Mouse (Mus musculus): ENCODE data around the gene Hoxc10. TPM values are rescaled to one million over a fixed set of nuclear protein-coding genes. Genes with fewer than 3 reads are reported as not detected.

Hoxc10 gene
- polyA plus RNA-seq, 1 experiment from 2014 or later = not detected

DNA sequence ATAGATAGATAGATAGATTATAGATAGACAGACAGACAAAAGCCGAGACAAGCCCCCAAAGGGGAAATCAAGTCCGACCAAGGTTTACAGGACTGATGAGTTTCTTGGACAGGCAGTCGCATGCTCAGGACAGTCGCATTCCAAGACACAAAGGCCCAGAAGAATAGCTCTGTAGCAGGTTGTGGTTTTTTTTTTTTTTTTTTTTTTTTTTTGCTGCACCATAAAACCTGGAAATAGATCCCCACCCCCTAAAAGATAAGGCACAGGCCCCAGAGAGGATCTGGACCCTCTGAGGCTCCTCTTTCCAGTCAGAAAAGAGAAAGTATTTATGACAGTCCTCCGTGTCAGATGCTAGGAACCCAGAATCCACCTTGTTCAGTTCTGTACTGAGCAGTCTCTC is 21.5 kb downstream of the Hoxc10 start:
- DNase-seq (ENCODE audit: low spot score) = no peak

DNA sequence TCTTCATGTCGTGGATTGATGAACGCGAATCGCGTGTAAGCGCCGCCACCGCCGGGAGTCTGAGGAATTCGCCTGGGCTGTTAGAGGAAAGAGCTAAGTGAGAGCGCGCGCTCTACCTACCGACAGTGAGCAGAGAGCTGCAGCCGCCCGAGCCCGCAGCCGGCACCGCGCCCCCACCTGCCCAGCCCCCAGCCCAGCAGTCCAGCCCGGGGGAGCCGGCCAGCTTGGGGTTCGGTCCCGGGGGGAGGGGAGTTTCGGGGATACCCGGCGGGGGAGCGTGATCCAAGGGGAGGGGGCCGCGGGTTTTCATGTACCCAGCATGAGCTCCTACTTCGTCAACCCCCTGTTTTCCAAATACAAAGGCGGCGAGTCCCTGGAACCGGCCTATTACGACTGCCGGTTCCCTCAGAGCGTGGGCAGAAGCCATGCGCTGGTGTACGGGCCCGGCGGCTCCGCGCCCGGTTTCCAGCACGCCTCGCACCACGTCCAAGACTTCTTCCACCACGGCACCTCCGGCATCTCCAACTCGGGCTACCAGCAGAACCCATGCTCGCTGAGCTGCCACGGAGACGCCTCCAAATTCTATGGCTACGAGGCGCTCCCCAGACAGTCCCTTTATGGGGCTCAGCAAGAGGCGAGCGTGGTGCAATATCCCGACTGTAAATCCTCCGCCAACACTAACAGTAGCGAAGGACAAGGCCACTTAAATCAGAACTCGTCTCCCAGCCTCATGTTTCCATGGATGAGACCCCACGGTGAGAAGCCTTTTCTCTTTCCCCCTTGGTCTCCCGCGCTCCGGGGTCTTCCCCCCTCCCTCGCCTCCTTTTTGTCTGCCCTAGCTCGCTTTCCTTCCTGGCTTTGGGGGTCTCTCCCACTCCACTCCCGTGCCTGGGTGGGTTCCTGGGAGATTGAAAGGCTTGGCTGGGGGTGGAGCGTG is 24.1 kb downstream of the Hoxc10 start, which contains the start of gene Hoxc8:
Hoxc8 (plus strand) TSS at position 147 of the 937 bp plus-strand sequence.
- no peak for DNase-seq (ENCODE audit: low spot score)

DNA sequence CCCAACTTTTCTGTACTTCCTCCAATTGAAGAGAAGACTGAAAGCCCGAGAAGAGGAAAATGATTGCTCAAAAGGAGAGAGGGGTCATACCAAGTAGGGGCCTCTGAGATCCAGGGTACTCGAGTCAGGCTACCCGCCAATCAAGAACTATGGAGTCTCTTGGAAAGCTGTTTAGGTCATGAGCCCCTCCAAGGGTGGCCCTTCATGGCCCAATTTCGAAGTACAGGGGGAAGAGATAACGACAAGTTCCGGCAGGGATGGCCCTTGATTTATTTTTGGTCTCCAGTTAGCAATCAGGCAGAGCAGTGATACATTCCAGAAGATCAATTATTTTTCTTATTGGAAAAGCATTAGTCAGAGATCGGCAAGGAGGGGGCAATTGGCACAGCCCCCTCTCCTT is 25.2 kb downstream of the Hoxc10 start:
- no peak for DNase-seq (ENCODE audit: low spot score)

DNA sequence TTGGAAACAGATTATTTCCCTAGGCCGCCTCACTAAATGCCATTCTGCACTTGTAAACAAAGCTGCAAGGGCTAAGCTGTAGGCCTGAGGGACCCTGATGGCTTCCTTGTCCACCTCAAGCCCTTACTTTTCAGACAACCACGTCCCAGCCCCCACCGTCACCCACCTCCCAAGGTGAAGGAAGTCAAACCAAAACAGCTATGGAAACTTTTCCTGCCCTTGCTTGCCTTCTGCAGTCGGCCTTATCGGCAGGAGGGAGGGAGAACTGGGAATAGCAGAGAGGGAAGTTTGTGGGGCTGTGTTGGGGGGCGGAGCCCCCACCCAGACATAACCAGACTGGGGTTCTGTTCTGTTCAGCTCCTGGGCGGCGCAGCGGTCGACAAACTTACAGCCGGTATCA is 25.6 kb downstream of the Hoxc10 start:
- DNase-seq (ENCODE audit: low spot score) = no peak

DNA sequence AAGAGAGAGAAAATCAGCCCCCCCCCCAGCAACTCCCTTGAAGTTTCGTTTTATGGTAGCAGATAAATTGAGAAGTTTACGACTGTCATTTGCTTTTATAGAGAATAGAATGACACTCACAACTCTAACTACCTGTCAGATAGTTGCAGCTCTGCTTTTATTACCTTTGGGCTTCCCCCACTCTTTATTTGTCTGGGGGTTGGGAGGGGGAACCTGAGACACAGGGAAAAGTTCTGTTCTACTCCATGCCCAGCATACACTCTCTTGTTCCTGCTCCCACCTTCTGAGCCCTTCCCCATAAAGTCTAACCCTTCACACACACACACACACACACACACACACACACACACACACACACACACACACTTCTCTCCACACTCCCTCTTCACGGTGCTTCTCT is 26.3 kb downstream of the Hoxc10 start:
- no peak for DNase-seq (ENCODE audit: low spot score)

DNA sequence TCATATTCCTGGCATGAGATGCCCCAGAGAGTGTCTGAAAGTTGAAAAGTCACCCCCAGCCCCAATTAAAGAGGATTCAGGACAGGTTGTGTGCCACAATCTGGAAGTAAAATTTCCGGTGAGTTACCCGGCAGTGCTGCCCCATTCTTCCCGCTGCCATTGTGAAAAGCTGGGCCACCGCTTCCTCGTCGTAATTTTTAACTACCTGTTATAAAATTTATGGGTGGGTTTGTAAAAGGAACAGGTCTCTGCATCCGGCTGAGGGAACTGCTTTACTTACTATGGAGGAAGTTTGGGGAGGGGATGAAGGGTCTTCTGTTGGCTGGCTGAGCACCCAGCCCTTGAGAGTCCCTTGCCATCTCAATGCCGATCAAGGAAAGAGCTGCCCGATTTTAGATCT is 30.0 kb downstream of the Hoxc10 start:
- no peak for DNase-seq (ENCODE audit: low spot score)

DNA sequence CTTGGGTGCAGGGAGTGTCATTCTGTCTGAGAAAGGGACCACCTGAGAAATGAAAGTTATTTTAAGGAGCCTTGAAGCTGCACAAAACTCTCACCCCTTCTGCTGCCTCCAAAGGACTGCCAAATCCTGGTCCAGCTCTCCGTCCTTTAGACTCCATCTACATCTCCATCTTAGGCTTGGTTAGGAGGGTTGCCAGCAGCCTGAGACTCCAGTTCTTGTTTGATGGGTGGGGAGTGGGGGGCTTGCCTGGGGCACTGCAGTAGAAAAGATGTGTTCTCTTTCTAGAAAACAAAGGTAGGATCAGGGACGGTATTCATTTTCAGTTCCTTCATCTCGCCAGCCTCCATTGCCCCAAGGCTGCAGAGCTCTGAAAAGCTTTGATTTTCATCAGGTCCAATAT is 30.8 kb downstream of the Hoxc10 start:
- no peak for DNase-seq (ENCODE audit: low spot score)

DNA sequence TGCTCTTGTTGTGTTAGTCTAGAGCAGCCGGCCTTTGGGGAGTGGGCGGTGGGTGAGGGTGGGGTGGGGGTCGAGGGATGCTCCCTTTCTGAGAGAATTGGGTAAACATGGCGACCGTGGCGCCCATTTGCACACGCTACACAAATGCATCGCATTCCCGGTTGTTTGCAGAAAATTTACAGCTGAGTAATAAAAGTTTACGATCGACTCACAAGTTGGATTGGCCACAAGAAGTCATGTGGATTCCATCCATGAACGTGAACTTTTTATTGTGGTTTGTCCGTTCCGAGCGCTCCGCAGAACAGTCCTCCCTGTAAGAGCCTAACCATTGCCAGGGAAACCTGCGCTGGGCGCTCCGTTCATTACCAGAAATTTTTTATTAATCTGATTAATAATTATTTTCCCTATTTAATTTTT is 31.4 kb downstream of the Hoxc10 start, which contains the start of gene Hoxc6:
Hoxc6 (plus strand) TSS at position 319 of the 417 bp plus-strand sequence.
- DNase-seq (ENCODE audit: low spot score) = no peak

DNA sequence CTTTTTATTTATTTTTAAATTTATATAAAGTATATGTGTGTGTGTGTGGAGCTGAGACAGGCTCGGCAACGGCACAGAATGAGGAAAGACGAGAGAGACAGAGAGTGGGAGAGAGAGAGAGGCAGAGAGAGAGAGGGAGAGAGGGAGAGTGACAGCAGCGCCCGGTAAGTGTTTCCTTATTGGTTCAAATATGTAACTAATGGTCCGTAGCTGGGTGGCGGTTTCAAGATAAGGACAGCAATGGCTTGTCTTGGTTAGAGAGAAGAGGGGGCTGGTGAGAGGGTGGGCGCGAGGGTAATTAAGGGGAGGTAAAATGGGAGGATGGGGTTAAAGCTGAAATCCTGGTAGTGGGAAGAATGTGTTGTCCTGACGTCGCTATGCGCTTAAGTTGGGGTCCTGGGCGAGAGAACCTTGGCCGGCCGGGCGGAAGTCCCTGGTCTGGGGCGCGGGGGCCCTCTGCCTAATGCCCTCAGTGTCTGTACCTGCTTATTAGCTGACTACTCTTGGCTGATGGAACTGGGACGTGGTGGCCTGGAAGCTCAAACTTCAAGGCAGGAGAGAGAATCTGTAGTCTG is 32.1 kb downstream of the Hoxc10 start:
- DNase-seq (ENCODE audit: low spot score) = no peak

DNA sequence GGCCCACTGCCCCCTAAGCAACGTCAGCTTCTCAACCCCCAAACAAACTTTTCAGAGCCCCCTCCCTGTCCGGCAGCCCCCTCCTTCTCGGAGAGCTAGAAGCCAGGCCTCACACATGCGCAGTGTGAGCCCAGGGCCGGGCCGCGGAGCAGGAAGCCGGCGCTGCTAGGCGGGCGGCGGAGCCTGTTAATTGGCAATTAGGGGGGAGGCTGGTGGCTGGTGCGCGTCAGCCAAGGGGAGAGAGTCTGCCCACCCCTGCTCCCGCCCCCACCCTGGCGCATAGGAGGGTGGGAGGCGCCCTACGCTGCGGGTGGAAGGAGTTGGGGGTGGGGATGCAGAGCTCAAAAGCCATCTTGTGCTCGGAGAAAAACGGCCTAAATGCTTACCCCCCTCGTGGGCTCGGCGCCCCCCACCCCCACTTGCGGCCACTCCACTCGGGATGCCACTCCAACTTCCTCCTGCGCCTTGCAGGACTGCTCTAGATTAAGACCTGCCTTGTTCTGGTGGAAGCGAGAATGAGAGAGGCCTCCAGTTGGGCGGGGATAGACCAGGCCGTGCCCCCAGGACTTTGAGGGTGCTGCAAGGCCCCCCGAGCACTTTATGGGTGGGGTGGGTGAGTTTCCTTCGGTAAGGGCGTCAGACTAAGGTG is 32.7 kb downstream of the Hoxc10 start:
- DNase-seq (ENCODE audit: low spot score) = peak; percentile 21

DNA sequence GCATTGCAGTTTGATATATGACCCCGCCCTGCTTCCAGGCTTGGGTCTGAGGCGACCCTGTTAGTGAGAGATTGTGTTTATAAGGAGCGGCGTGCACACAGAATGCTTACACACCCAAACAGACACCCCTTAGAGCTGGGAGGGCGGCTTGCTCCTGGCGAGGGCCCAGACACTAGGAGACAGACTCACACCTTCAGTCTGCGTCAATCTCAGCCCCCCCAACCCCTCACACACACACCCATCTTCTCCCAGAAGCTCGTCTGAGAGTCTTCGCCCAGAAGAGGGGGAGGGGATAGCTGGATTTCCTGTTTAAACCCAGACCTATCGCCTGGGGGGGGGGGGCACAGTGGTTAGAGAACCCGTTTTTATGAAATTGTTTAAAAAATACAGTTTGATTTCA is 33.4 kb downstream of the Hoxc10 start:
- no peak for DNase-seq (ENCODE audit: low spot score)

DNA sequence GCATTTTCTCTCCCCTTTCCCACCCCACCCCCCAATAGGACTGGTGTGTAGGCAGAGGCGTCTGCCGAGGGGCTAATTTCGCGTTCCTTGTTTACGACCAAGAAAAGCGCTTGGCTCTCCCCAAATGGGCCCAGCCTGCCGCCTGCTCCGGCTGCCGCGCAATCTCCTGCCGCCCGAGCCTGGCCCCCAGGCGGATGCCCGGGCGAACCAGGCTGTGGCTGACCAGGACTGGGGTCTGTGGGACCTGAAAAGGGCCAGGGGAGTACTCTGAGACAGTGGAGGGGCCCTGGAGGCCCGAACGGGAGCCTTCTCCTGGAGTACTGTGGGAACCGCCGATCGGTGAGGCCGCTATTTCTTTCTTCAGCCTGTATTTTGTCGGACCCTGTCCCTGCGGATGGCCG is 33.9 kb downstream of the Hoxc10 start:
- no peak for DNase-seq (ENCODE audit: low spot score)

DNA sequence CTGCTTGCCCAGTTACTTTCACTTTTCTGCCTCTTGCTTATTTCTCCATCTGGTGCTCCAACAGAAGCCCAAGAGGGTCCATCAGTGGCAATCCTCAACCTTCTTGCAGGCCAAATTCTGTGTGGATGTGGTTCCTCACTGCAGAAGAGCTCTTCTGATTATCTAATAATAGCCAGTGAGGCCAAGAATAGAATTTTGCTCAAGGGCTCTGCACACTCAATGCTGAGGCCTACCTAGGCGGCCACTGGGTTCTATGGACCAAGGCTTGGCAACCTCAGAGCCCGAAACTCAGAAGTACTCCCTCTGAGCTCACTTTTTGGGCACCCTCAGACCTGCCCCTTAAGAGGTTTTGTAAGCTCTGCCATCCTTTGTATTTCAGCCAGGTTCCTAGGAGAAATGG is 34.8 kb downstream of the Hoxc10 start:
- no peak for DNase-seq (ENCODE audit: low spot score)

DNA sequence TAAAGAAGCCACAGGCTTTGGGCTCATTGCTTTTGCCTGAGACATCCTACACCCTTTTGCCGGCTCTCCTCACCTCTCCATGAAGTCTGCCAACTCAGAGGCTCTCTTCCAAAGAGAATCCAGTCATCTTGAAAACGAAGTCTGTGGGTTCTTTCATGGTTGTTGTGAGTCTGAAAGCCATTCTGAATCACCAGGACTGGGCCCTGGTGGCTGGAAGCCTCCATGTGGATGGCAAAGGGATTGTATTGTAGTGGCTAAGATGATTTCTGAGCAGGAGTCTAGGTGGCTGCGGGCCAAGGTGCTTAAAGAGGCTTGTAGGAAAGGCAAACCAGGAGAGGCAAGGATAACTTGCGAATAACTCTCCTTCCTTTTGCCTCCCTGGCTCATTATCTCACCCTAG is 35.6 kb downstream of the Hoxc10 start:
- DNase-seq (ENCODE audit: low spot score) = no peak

DNA sequence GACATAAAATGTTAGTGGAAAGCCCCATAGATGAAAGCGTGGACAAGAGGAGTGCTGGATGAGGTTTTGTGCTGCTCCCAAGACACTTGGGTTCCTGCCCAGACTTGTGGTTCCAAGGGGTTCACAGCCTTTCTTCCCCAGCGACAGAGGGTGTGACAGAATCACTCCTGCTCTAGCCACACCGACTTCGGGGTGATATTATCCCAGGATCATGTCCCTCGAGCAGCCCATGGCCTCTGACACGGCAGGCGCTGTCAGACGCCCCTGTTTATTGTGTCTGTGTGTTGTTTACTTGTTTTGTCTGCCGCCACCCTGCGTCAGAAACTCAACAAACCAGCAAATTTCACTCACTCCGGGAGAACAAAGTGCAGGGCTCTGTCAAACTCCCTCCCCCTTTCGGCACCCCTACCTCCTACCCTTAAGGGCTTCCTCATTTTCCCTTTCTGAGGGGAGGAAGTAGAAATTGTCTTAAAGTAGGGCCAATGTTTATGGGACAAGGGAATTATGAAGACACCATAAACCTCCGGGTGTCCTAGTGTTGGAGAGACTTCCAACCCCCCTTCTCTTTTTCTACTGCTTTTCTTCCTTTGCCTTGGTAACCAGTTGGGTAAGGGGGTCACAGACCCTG is 36.3 kb downstream of the Hoxc10 start:
- DNase-seq (ENCODE audit: low spot score) = no peak

DNA sequence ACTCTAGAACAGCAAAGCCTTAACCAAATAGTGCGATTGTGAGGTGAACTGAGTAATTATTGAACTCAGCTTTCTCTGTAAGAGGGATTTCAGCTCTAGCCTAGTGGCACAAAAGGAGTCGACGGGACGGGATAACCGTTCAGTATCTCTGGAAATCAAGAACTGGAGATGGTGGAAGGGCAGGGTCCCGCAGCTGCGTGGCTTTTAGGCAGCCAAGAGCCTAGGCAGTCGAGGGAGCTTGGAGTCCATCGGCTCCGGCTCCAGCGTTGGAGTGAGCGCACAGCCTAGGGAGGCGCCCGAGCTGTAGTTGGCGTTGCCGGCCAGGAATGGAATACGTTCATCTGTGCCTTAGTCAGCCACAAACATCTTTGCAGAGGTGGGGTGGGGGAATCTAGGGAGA is 38.7 kb downstream of the Hoxc10 start:
- DNase-seq (ENCODE audit: low spot score) = no peak

DNA sequence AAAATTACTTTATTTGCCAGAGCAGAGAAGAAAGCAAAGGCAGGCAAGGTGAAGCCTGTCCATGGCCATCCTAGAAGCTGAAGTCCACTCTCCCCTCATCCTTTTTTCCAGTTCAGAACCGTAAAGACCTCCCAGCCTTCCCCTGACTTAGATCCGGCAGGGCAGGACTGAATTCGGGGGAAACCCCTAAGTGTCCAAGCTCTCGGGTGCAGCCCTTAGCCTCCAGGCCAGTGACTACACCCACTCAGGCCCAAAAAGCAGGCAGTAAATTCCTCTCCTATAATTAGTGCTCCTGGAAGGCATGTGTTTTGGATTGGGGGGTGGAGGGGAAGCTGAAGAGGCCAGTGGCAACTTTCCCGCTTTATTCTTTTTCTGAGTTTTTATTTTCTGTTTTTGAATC is 39.2 kb downstream of the Hoxc10 start:
- no peak for DNase-seq (ENCODE audit: low spot score)

DNA sequence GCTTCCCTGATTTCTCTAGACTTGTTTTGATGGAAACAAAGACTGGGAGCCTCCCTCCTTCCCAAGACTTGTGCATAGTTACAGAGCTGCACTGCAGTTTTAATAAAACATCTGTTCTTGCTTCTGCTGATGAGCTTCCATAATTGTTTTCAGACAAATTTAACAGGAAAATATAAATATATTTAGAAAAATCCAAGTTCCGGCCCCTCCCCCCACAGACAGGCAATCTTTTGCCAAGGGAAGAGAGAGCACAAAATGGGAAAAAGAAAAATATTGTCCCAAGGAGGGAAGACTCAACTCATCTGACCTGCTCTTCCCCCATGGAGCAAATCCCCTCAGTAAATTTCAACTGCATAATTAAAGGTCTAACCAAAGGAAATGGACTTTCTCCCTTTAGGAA is 39.7 kb downstream of the Hoxc10 start:
- no peak for DNase-seq (ENCODE audit: low spot score)

DNA sequence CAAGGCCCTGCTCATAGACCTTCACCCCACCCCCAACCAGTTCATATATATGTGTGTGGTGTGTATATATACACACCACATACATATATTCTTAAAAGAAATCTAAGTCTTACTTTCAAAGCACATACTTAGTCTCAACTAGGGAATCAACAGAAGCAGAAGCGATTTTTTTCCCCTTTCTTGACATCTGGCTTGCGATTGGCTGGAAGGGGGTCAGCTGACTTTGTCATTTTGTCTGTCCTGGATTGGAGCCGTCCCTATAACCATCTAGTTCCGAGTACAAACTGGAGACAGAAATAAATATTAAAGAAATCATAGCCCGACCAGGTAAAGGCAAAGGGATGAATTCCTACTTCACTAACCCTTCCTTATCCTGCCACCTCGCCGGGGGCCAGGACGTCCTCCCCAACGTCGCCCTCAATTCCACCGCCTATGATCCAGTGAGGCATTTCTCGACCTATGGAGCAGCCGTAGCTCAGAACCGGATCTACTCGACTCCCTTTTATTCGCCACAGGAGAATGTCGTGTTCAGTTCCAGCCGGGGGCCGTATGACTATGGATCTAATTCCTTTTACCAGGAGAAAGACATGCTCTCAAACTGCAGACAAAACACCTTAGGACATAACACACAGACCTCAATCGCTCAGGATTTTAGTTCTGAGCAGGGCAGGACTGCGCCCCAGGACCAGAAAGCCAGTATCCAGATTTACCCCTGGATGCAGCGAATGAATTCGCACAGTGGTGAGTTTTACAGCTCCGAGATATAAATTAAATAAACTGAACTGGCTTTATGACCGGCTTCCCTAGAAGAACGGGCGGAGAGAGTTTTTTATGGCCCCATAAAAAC is 42.9 kb downstream of the Hoxc10 start:
- no peak for DNase-seq (ENCODE audit: low spot score)

DNA sequence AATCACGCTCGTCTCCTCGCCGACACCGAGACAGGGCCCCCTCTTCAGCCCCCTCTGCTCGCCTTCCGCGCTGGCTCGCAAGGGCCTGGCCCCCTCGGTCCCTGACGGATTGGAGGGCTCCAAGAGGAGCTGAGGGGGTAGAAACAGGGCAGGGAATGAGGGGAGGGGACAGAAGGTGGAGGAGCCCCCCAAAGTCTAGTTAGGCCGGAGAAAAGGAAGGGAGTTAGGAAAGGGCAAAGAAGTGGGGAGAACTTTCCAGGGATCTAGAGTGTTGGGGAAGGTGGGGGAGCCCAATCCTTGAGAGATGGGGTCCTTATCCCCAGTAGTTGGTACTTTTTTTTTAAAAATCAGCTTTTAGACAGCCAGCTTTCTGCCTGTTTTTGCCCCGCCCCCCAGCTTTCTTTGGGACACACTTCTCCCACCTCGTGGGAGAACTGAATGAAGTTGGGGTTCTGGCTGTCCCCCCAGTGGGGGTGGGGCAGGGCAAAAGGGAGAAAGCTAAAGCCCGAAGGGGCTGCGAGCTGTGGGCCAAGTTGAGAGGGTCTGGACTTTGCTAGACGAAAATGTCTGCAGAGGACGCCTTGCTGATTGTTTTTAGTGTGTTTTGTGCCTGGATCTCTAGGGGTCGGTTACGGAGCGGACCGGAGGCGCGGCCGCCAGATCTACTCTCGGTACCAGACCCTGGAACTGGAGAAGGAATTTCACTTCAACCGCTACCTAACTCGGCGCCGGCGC is 43.7 kb downstream of the Hoxc10 start:
- DNase-seq (ENCODE audit: low spot score) = no peak
